Mouse (Mus musculus): ENCODE data around the gene Epn3. TPM values are rescaled to one million over a fixed set of nuclear protein-coding genes. Genes with fewer than 3 reads are reported as not detected.

The Epn3 gene
- polyA plus RNA-seq, 1 experiment from 2014 or later: 1.3 TPM

DNA sequence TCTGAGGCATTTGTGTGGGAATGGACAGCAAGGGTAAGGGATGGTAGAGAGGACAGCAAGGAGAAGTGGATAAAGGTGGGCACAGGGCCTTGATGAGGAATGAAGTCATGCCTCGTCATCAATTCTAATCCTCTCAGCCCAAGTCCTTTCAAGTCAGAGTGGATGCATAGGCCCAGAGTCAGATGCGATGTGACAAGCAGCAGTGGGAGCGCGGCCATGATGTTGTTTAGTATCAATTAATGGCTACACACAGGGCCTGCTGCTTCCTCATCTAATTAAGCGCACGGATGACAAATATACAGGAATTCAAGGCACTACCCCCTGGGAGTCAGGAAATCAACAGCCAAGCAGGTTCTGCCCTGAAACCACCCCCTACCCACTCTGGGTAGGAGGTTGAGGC is 59.4 kb downstream of the Epn3 start:
- H3K27ac ChIP-seq (ENCODE audit: low read depth, low read length): no peak overlapping the region
- 0 out of 2 replicates have a peak, but pooled peaks have one; percentile 10 for ATAC-seq (ENCODE audit: low FRiP score)
- H3K4me1 ChIP-seq (replicated peaks; ENCODE audit: control insufficient read depth, insufficient read depth, low read length): peaks cover 20% of the 10 kb centered on the region

More for the DNA sequence above, 59.4 kb downstream of the Epn3 start:
- Histone ChIP-seq H3K36me3 (ENCODE audit: control insufficient read depth, insufficient read depth, low read length) (no peaks in the 10 kb centered on the region), H3K27me3 (ENCODE audit: control insufficient read depth, insufficient read depth, low read length) (no peaks in the 10 kb centered on the region), H3K9me3 (ENCODE audit: control insufficient read depth, low read length) (no peaks in the 10 kb centered on the region), H3K4me3 (ENCODE audit: low read depth, low read length) (no peak overlapping the region), H3K9ac (ENCODE audit: low read depth, low read length) (no peak overlapping the region), H3K4me2 (replicated peaks; ENCODE audit: low read depth, low read length) (no peak overlapping the region)
- DNase-seq (ENCODE audit: low spot score): no peak
- 82% methylated on average over 6 of the region's 6 CpGs for WGBS

Other genes starting within 250 kb of the Epn3 start
- 0.68 TPM in 1 of 2 replicates, not detected in the other for gene Gm21885, start 218.1 kb downstream of the Epn3 start, polyA plus RNA-seq (2014; fragmentation: Nextera tagmentation; extraction: Ambion mirVana)
- 118 and 125 TPM in 2 replicates for gene Luc7l3, start 178.0 kb downstream of the Epn3 start, polyA plus RNA-seq (2014; fragmentation: Nextera tagmentation; extraction: Ambion mirVana)
- 16.3 and 21.7 TPM in 2 replicates for gene Ankrd40, start 172.0 kb downstream of the Epn3 start, polyA plus RNA-seq (2014; fragmentation: Nextera tagmentation; extraction: Ambion mirVana)
- gene Abcc3, start 107.0 kb downstream of the Epn3 start, polyA plus RNA-seq (2014; fragmentation: Nextera tagmentation; extraction: Ambion mirVana): 0.57 and 0.94 TPM in 2 replicates
- gene Cacna1g, start 25.8 kb downstream of the Epn3 start, polyA plus RNA-seq (2014; fragmentation: Nextera tagmentation; extraction: Ambion mirVana): 10.9 and 19.3 TPM in 2 replicates
- gene Spata20, start 13.8 kb downstream of the Epn3 start, polyA plus RNA-seq (2014; fragmentation: Nextera tagmentation; extraction: Ambion mirVana): not detected in 2 replicates
- 2.1 and 3.3 TPM in 2 replicates for gene Mycbpap, start 21.8 kb upstream of the Epn3 start, polyA plus RNA-seq (2014; fragmentation: Nextera tagmentation; extraction: Ambion mirVana)
- 3.4 TPM in 2 replicates for gene Rsad1, start 49.3 kb upstream of the Epn3 start, polyA plus RNA-seq (2014; fragmentation: Nextera tagmentation; extraction: Ambion mirVana)
- gene Chad, start 65.1 kb upstream of the Epn3 start, polyA plus RNA-seq (2014; fragmentation: Nextera tagmentation; extraction: Ambion mirVana): 0.49 and 0.52 TPM in 2 replicates
- 4.9 and 5.2 TPM in 2 replicates for gene Acsf2, start 101.9 kb upstream of the Epn3 start, polyA plus RNA-seq (2014; fragmentation: Nextera tagmentation; extraction: Ambion mirVana)
- gene Lrrc59, start 129.8 kb upstream of the Epn3 start, polyA plus RNA-seq (2014; fragmentation: Nextera tagmentation; extraction: Ambion mirVana): 169 and 183 TPM in 2 replicates
- 130 and 139 TPM in 2 replicates for gene Mrpl27, start 153.8 kb upstream of the Epn3 start, polyA plus RNA-seq (2014; fragmentation: Nextera tagmentation; extraction: Ambion mirVana)
- 33.9 and 37.4 TPM in 2 replicates for gene Eme1, start 154.0 kb upstream of the Epn3 start, polyA plus RNA-seq (2014; fragmentation: Nextera tagmentation; extraction: Ambion mirVana)
- 8.9 and 9.6 TPM in 2 replicates for gene Xylt2, start 177.5 kb upstream of the Epn3 start, polyA plus RNA-seq (2014; fragmentation: Nextera tagmentation; extraction: Ambion mirVana)
- 0.11 and 0.12 TPM in 2 replicates for gene Gm11541, start 204.5 kb upstream of the Epn3 start, polyA plus RNA-seq (2014; fragmentation: Nextera tagmentation; extraction: Ambion mirVana)
- 0.17 and 0.19 TPM in 2 replicates for gene Cdc34b, start 241.8 kb upstream of the Epn3 start, polyA plus RNA-seq (2014; fragmentation: Nextera tagmentation; extraction: Ambion mirVana)